Mouse (Mus musculus): ENCODE measurements around the gene Vmn1r195. TPM values are rescaled to one million over a fixed set of nuclear protein-coding genes. Genes with fewer than 3 reads are reported as not detected.

The Vmn1r195 gene
- polyA plus RNA-seq, 1 experiment from 2014 or later: not detected

GRCm38 (mm10) chr13:22324289-22324688 is 54.0 kb downstream of the Vmn1r195 start, which contains the start of gene Vmn1r197:
Vmn1r197 (plus strand) TSS chr13:22324589.
- no peaks in the 10 kb centered on the region for H3K4me1 ChIP-seq (ENCODE audit: control insufficient read depth, insufficient read depth, low read length)
- no peak within 1 kb of the TSS for H3K27ac ChIP-seq (ENCODE audit: low read length)
- H3K36me3 ChIP-seq (ENCODE audit: control insufficient read depth, insufficient read depth, low read length): no peaks in the 10 kb centered on the region
- no peak for ATAC-seq (ENCODE audit: insufficient read depth, low FRiP score)
- no peak within 1 kb of the TSS for H3K4me3 ChIP-seq (replicated peaks; ENCODE audit: low read length)
- H3K4me2 ChIP-seq (ENCODE audit: low read depth, low read length): no peak within 1 kb of the TSS
- H3K9ac ChIP-seq (ENCODE audit: low read length): no peak within 1 kb of the TSS
- no peaks in the 10 kb centered on the region for H3K9me3 ChIP-seq (replicated peaks; ENCODE audit: control insufficient read depth, low read length)
- no peaks in the 10 kb centered on the region for H3K27me3 ChIP-seq (ENCODE audit: control insufficient read depth, insufficient read depth, low read length)

Other genes with a start within 250 kb of the Vmn1r195 start
- gene Hist1h2ah, start 235.0 kb upstream of the Vmn1r195 start, polyA plus RNA-seq (2015; fragmentation: Nextera tagmentation; extraction: Ambion mirVana): 10.9 TPM in 1 of 2 replicates, not detected in the other
- gene Hist1h2bk, start 234.7 kb upstream of the Vmn1r195 start, polyA plus RNA-seq (2015; fragmentation: Nextera tagmentation; extraction: Ambion mirVana): 2.6 and 4.0 TPM in 2 replicates
- gene Hist1h4i, start 229.2 kb upstream of the Vmn1r195 start, polyA plus RNA-seq (2015; fragmentation: Nextera tagmentation; extraction: Ambion mirVana): 13.4 and 15.5 TPM in 2 replicates
- 17.8 and 25.3 TPM in 2 replicates for gene Hist1h2ag, start 227.6 kb upstream of the Vmn1r195 start, polyA plus RNA-seq (2015; fragmentation: Nextera tagmentation; extraction: Ambion mirVana)
- gene Hist1h2bj, start 227.3 kb upstream of the Vmn1r195 start, polyA plus RNA-seq (2015; fragmentation: Nextera tagmentation; extraction: Ambion mirVana): 5.6 and 10.3 TPM in 2 replicates
- gene Vmn1r188, start 186.1 kb upstream of the Vmn1r195 start, polyA plus RNA-seq (2015; fragmentation: Nextera tagmentation; extraction: Ambion mirVana): not detected in 2 replicates
- not detected in 2 replicates for gene Vmn1r189, start 164.7 kb upstream of the Vmn1r195 start, polyA plus RNA-seq (2015; fragmentation: Nextera tagmentation; extraction: Ambion mirVana)
- gene Vmn1r191, start 86.6 kb upstream of the Vmn1r195 start, polyA plus RNA-seq (2015; fragmentation: Nextera tagmentation; extraction: Ambion mirVana): not detected in 2 replicates
- not detected in 2 replicates for gene Vmn1r192, start 79.4 kb upstream of the Vmn1r195 start, polyA plus RNA-seq (2015; fragmentation: Nextera tagmentation; extraction: Ambion mirVana)
- gene Vmn1r193, start 47.4 kb upstream of the Vmn1r195 start, polyA plus RNA-seq (2015; fragmentation: Nextera tagmentation; extraction: Ambion mirVana): not detected in 2 replicates
- gene Vmn1r194, start 26.3 kb upstream of the Vmn1r195 start, polyA plus RNA-seq (2015; fragmentation: Nextera tagmentation; extraction: Ambion mirVana): not detected in 2 replicates
- gene Vmn1r196, start 19.4 kb downstream of the Vmn1r195 start, polyA plus RNA-seq (2015; fragmentation: Nextera tagmentation; extraction: Ambion mirVana): not detected in 2 replicates
- gene Vmn1r197, start 54.1 kb downstream of the Vmn1r195 start, polyA plus RNA-seq (2015; fragmentation: Nextera tagmentation; extraction: Ambion mirVana): not detected in 2 replicates
- not detected in 2 replicates for gene Vmn1r198, start 79.8 kb downstream of the Vmn1r195 start, polyA plus RNA-seq (2015; fragmentation: Nextera tagmentation; extraction: Ambion mirVana)
- gene Vmn1r199, start 109.3 kb downstream of the Vmn1r195 start, polyA plus RNA-seq (2015; fragmentation: Nextera tagmentation; extraction: Ambion mirVana): not detected in 2 replicates
- not detected in 2 replicates for gene Vmn1r200, start 119.9 kb downstream of the Vmn1r195 start, polyA plus RNA-seq (2015; fragmentation: Nextera tagmentation; extraction: Ambion mirVana)
- not detected in 2 replicates for gene Vmn1r201, start 201.4 kb downstream of the Vmn1r195 start, polyA plus RNA-seq (2015; fragmentation: Nextera tagmentation; extraction: Ambion mirVana)
- 0.04 TPM in 1 of 2 replicates, not detected in the other for gene Vmn1r202, start 234.9 kb downstream of the Vmn1r195 start, polyA plus RNA-seq (2015; fragmentation: Nextera tagmentation; extraction: Ambion mirVana)
- not detected in 2 replicates for gene Vmn1r203, start 247.6 kb downstream of the Vmn1r195 start, polyA plus RNA-seq (2015; fragmentation: Nextera tagmentation; extraction: Ambion mirVana)